12 mouse cellular contexts compared by ENCODE assay signal in genomic region chr1:185731062-185731461, GRCm38 (mm10).
DNase-seq lines count a peak whose midpoint lies in the region; ATAC-seq lines count a peak whose summit lies in the region.
"Had no signal": no experiment of that assay in that cellular context is flagged by ENCODE, and none has a peak within 500 bp of the region (broad histone marks: within the 10 kb centered on the region; RNA-seq: fewer than 3 reads in every experiment).

No protein-coding gene starts in this region.

- 8% methylated on average over 9 of the region's 9 CpGs for WGBS in limb, embryonic 10.5 days
- WGBS in neural tube, embryonic 11.5 days: 70% methylated on average over 9 of the region's 9 CpGs

- no peak for ATAC-seq in erythroblast, adult 5-6 weeks (replicated peaks; ENCODE audit: low FRiP score, poor library complexity, severe bottlenecking)
- ATAC-seq in neural tube, embryonic 11.5 days (ENCODE audit: insufficient read depth, low FRiP score, low TSS enrichment): no peak
- ATAC-seq: midbrain, embryonic 16.5 days had no signal

- H3K9me3 ChIP-seq in erythroblast, embryonic 14.5 days (ENCODE audit: control insufficient read depth, low read length): no peaks in the 10 kb centered on the region
- no peaks in the 10 kb centered on the region for H3K9me3 ChIP-seq in limb, embryonic 10.5 days (replicated peaks)
- no peaks in the 10 kb centered on the region for H3K9me3 ChIP-seq in neural tube, embryonic 11.5 days (ENCODE audit: control insufficient read depth, low read length)

- H3K36me3 ChIP-seq in erythroblast, embryonic 14.5 days (ENCODE audit: control insufficient read depth): no peaks in the 10 kb centered on the region
- H3K36me3 ChIP-seq in limb, embryonic 10.5 days: no peaks in the 10 kb centered on the region
- no peaks in the 10 kb centered on the region for H3K36me3 ChIP-seq in neural tube, embryonic 11.5 days (ENCODE audit: control insufficient read depth, insufficient read depth, low read length)

- H3K27me3 ChIP-seq in erythroblast, embryonic 14.5 days (ENCODE audit: control insufficient read depth): no peaks in the 10 kb centered on the region
- peaks cover 13% of the 10 kb centered on the region; the same call in 1 of the 2 replicates for H3K27me3 ChIP-seq in limb, embryonic 10.5 days (ENCODE audit: low read depth, poor library complexity, severe bottlenecking)
- no peaks in the 10 kb centered on the region for H3K27me3 ChIP-seq in neural tube, embryonic 11.5 days (ENCODE audit: control insufficient read depth, insufficient read depth, low read length)

- no peak overlapping the region for H3K4me2 ChIP-seq in neural tube, embryonic 11.5 days (ENCODE audit: low read depth)

- H3K27ac ChIP-seq in limb, embryonic 10.5 days: peak overlapping the region; percentile 74
- H3K27ac ChIP-seq in neural tube, embryonic 11.5 days (ENCODE audit: low read depth, low read length): no peak overlapping the region
- H3K27ac ChIP-seq: gastrocnemius, adult 2 months had no signal

- peaks cover 51% of the 10 kb centered on the region for H3K4me1 ChIP-seq in erythroblast, embryonic 14.5 days (ENCODE audit: control insufficient read depth)
- H3K4me1 ChIP-seq in limb, embryonic 10.5 days: peaks cover 46% of the 10 kb centered on the region
- no peaks in the 10 kb centered on the region for H3K4me1 ChIP-seq in neural tube, embryonic 11.5 days (ENCODE audit: control insufficient read depth, insufficient read depth, low read length)

- peak; percentile 7 for DNase-seq in retina, postnatal 1 day
- no peak for DNase-seq in retina, embryonic 14.5 days (ENCODE audit: low spot score)
- peak; percentile 88 for DNase-seq in limb, embryonic 10.5 days (ENCODE audit: low spot score)
- DNase-seq in neural tube, embryonic 11.5 days (ENCODE audit: low spot score): peak; percentile 19
- no peak for DNase-seq in cerebellum, adult 9-11 months
- no peak for DNase-seq in adrenal gland, postnatal 36 days
- DNase-seq: adrenal gland, adult 8-10 months; gastrocnemius, adult 2 months; kidney, postnatal 4 days had no signal

- H3K4me3 ChIP-seq in erythroblast, embryonic 14.5 days (replicated peaks): peak overlapping the region; percentile 40
- no peak overlapping the region for H3K4me3 ChIP-seq in limb, embryonic 10.5 days
- no peak overlapping the region for H3K4me3 ChIP-seq in neural tube, embryonic 11.5 days (ENCODE audit: low read depth, low read length)
- H3K4me3 ChIP-seq: gastrocnemius, adult 2 months had no signal

- H3K9ac ChIP-seq in neural tube, embryonic 11.5 days (ENCODE audit: low read length): no peak overlapping the region

Comparison
In these comparisons a context has a peak if more than half of its experiments do, and no peak if none do; other contexts are left out.
1. DNase-seq: peak in retina, postnatal 1 day (single experiment), limb, embryonic 10.5 days (single experiment) and neural tube, embryonic 11.5 days (single experiment); none in retina, embryonic 14.5 days (single experiment), cerebellum, adult 9-11 months (single experiment) and adrenal gland, postnatal 36 days (0 of 2).